Mouse (Mus musculus): ENCODE measurements around the gene Adamts10. TPM values are rescaled to one million over a fixed set of nuclear protein-coding genes. Genes with fewer than 3 reads are reported as not detected.

Adamts10 gene
- polyA plus RNA-seq, 1 experiment = 46.6 TPM

- Histone ChIP-seq H3K4me3 (ENCODE audit: insufficient read depth, low read length) (no peak overlapping the region), H3K4me1 (ENCODE audit: control insufficient read depth, insufficient read depth, low read length) (0 out of 2 replicates have a peak, but pooled peaks cover 2% of the 10 kb centered on the region), H3K27ac (ENCODE audit: insufficient read depth, low read depth, low read length) (no peak overlapping the region)
- TF ChIP-seq CTCF (IDR thresholded peaks at IDR 0.05; ENCODE audit: low read depth, low read length) (no peak), POLR2A (IDR thresholded peaks at IDR 0.05; ENCODE audit: borderline replicate concordance, low read depth, low read length) (no peak)
These were observed 11.3 kb upstream of the Adamts10 start for GRCm38 (mm10) chr17:33512441-33513415.

- no peak overlapping the region for H3K4me3 ChIP-seq (ENCODE audit: insufficient read depth, low read length)
- H3K4me1 ChIP-seq (ENCODE audit: control insufficient read depth, insufficient read depth, low read length) = 0 out of 2 replicates have a peak, but pooled peaks cover 2% of the 10 kb centered on the region
- no peak for TF ChIP-seq POLR2A (IDR thresholded peaks at IDR 0.05; ENCODE audit: borderline replicate concordance, low read depth, low read length)
- TF ChIP-seq CTCF (IDR thresholded peaks at IDR 0.05; ENCODE audit: low read depth, low read length) = no peak
- H3K27ac ChIP-seq (ENCODE audit: insufficient read depth, low read depth, low read length) = no peak overlapping the region
These were observed 10.1 kb upstream of the Adamts10 start for GRCm38 (mm10) chr17:33513874-33514273.

GRCm38 (mm10) chr17:33520366-33520765, 3.6 kb upstream of the Adamts10 start:
- TF ChIP-seq CTCF (IDR thresholded peaks at IDR 0.05; ENCODE audit: low read depth, low read length) (no peak), POLR2A (IDR thresholded peaks at IDR 0.05; ENCODE audit: borderline replicate concordance, low read depth, low read length) (no peak)
- no peak overlapping the region for H3K27ac ChIP-seq (ENCODE audit: insufficient read depth, low read depth, low read length)
- peaks cover 1% of the 10 kb centered on the region; the same call in 1 of the 2 replicates for H3K4me1 ChIP-seq (ENCODE audit: control insufficient read depth, insufficient read depth, low read length)
- H3K4me3 ChIP-seq (ENCODE audit: insufficient read depth, low read length) = no peak overlapping the region

GRCm38 (mm10) chr17:33523431-33523917, 530 bp upstream of the Adamts10 start:
- no peak overlapping the region for H3K27ac ChIP-seq (ENCODE audit: insufficient read depth, low read depth, low read length)
- H3K4me3 ChIP-seq (ENCODE audit: insufficient read depth, low read length) = peak overlapping the region; percentile 86; the same call in 1 of the 2 replicates
- peaks cover 3% of the 10 kb centered on the region; the same call in 1 of the 2 replicates for H3K4me1 ChIP-seq (ENCODE audit: control insufficient read depth, insufficient read depth, low read length)
- no peak for TF ChIP-seq POLR2A (IDR thresholded peaks at IDR 0.05; ENCODE audit: borderline replicate concordance, low read depth, low read length)

GRCm38 (mm10) chr17:33524806-33525373, 886 bp downstream of the Adamts10 start:
- TF ChIP-seq POLR2A (IDR thresholded peaks at IDR 0.05; ENCODE audit: borderline replicate concordance, low read depth, low read length) (no peak), CTCF (IDR thresholded peaks at IDR 0.05; ENCODE audit: low read depth, low read length) (no peak)
- peaks cover 3% of the 10 kb centered on the region; the same call in 1 of the 2 replicates for H3K4me1 ChIP-seq (ENCODE audit: control insufficient read depth, insufficient read depth, low read length)
- peak overlapping the region; percentile 86 for H3K4me3 ChIP-seq (ENCODE audit: insufficient read depth, low read length)
- H3K27ac ChIP-seq (ENCODE audit: insufficient read depth, low read depth, low read length) = no peak overlapping the region

GRCm38 (mm10) chr17:33526506-33526905, 2.5 kb downstream of the Adamts10 start:
- no peak overlapping the region for H3K4me3 ChIP-seq (ENCODE audit: insufficient read depth, low read length)
- TF ChIP-seq POLR2A (IDR thresholded peaks at IDR 0.05; ENCODE audit: borderline replicate concordance, low read depth, low read length) = no peak
- no peak for TF ChIP-seq CTCF (IDR thresholded peaks at IDR 0.05; ENCODE audit: low read depth, low read length)
- H3K4me1 ChIP-seq (ENCODE audit: control insufficient read depth, insufficient read depth, low read length) = peaks cover 3% of the 10 kb centered on the region; the same call in 1 of the 2 replicates
- H3K27ac ChIP-seq (ENCODE audit: insufficient read depth, low read depth, low read length) = no peak overlapping the region

- H3K4me3 ChIP-seq (ENCODE audit: insufficient read depth, low read length) = no peak overlapping the region
- H3K4me1 ChIP-seq (ENCODE audit: control insufficient read depth, insufficient read depth, low read length) = no peaks in the 10 kb centered on the region
- H3K27ac ChIP-seq (ENCODE audit: insufficient read depth, low read depth, low read length) = no peak overlapping the region
- TF ChIP-seq CTCF (IDR thresholded peaks at IDR 0.05; ENCODE audit: low read depth, low read length) (no peak), POLR2A (IDR thresholded peaks at IDR 0.05; ENCODE audit: borderline replicate concordance, low read depth, low read length) (no peak)
These were observed 15.2 kb downstream of the Adamts10 start for GRCm38 (mm10) chr17:33539106-33539675.

GRCm38 (mm10) chr17:33539878-33540277, 15.9 kb downstream of the Adamts10 start:
- no peak for TF ChIP-seq POLR2A (IDR thresholded peaks at IDR 0.05; ENCODE audit: borderline replicate concordance, low read depth, low read length)
- TF ChIP-seq CTCF (IDR thresholded peaks at IDR 0.05; ENCODE audit: low read depth, low read length) = no peak
- Histone ChIP-seq H3K4me1 (ENCODE audit: control insufficient read depth, insufficient read depth, low read length) (no peaks in the 10 kb centered on the region), H3K27ac (ENCODE audit: insufficient read depth, low read depth, low read length) (no peak overlapping the region), H3K4me3 (ENCODE audit: insufficient read depth, low read length) (no peak overlapping the region)

- TF ChIP-seq CTCF (IDR thresholded peaks at IDR 0.05; ENCODE audit: low read depth, low read length) (no peak), POLR2A (IDR thresholded peaks at IDR 0.05; ENCODE audit: borderline replicate concordance, low read depth, low read length) (no peak)
- Histone ChIP-seq H3K4me1 (ENCODE audit: control insufficient read depth, insufficient read depth, low read length) (peaks cover 8% of the 10 kb centered on the region), H3K4me3 (ENCODE audit: insufficient read depth, low read length) (no peak overlapping the region), H3K27ac (ENCODE audit: insufficient read depth, low read depth, low read length) (no peak overlapping the region)
These were observed 25.2 kb downstream of the Adamts10 start for GRCm38 (mm10) chr17:33549212-33549611.

Measured in bone marrow macrophage, adult 2 months (primary cell).